Mouse (Mus musculus) kidney, embryonic 16.5 days (tissue): ENCODE measurements at regions not wholly inside any gene's neighbourhood (a gene's known extent, or its start where the extent isn't known, plus 50 kb on each side); places are given as distances from the start of the nearest gene placed in this dataset.

Source experiments
- ATAC-seq: fragments of 200-750 bp; cut with Nextera tagmentation; 2 replicates; pipeline ENCODE4 v1.8.0; 2017; ENCODE audit warnings: moderate TSS enrichment; ENCODE audit not compliant: low FRiP score, low TSS enrichment
- H3K27ac ChIP-seq: fragments of 300-500 bp; sonication (generic); 2 replicates; pipeline ENCODE4 v1.5.1; 2014; ENCODE audit warnings: low read length
- H3K27me3 ChIP-seq: fragments of 300-500 bp; sonication (generic); 2 replicates; pipeline ENCODE4 v1.6.1; 2014; ENCODE audit warnings: low read length, control low read depth, mixed read lengths; ENCODE audit not compliant: insufficient read depth
- H3K36me3 ChIP-seq: fragments of 300-500 bp; sonication (generic); 2 replicates; pipeline ENCODE4 v1.6.1; 2014; ENCODE audit warnings: low read length, control low read depth, mixed read lengths; ENCODE audit not compliant: insufficient read depth
- H3K4me1 ChIP-seq: fragments of 300-500 bp; sonication (generic); 2 replicates; pipeline ENCODE4 v1.6.1; 2014; ENCODE audit warnings: low read length, control low read depth, mixed read lengths; ENCODE audit not compliant: insufficient read depth
- H3K4me2 ChIP-seq: fragments of 300-500 bp; sonication (generic); replicated peaks from 2 replicates; pipeline ENCODE4 v1.6.1; 2014; ENCODE audit warnings: low read depth, low read length
- H3K4me3 ChIP-seq: fragments of 300-500 bp; sonication (generic); 2 replicates; pipeline ENCODE4 v1.5.1; 2014; ENCODE audit warnings: mild to moderate bottlenecking, low read length
- H3K9ac ChIP-seq: fragments of 300-500 bp; sonication (generic); replicated peaks from 2 replicates; pipeline ENCODE4 v1.6.1; 2014; ENCODE audit warnings: low read length
- H3K9me3 ChIP-seq: fragments of 300-500 bp; sonication (generic); 2 replicates; pipeline ENCODE4 v1.6.1; 2016; ENCODE audit warnings: low read length, control low read depth
- WGBS: fragments of 180-500 bp; shearing (Covaris S2); extraction: QIAGEN DNeasy Blood & Tissue Kit; methylation state at CpG from one replicate; pipeline ENCODE4 v1.1.7; 2014; 5-methylcytosine and 5-hydroxymethylcytosine counted together

DNA sequence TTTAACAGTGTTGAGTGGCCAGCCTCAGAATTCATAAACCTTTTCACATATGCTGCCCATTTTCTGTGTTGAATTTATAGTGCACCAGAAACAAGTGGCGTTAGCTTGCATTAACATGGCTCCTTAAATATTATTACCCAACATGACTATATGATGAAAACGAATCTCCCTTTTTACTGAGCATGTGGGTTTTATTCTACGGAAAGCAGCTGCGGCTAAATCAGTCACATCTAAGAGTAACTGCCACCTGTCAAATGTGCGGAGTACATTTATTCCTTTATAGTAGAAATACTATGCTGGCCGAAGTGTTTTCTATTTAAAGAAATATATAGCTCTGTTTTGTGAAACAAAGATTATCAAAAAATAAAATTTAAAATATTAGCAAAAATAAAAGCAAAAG lies 188.5 kb upstream of the Adamts5 start:
- Histone ChIP-seq H3K4me3 (no peak overlapping the region), H3K27ac (no peak overlapping the region), H3K27me3 (no peaks in the 10 kb centered on the region), H3K36me3 (no peaks in the 10 kb centered on the region), H3K4me2 (no peak overlapping the region), H3K4me1 (no peaks in the 10 kb centered on the region), H3K9ac (no peak overlapping the region), H3K9me3 (no peaks in the 10 kb centered on the region)
- ATAC-seq = no peak
- 87% methylated on average over 6 of the region's 6 CpGs for WGBS

DNA sequence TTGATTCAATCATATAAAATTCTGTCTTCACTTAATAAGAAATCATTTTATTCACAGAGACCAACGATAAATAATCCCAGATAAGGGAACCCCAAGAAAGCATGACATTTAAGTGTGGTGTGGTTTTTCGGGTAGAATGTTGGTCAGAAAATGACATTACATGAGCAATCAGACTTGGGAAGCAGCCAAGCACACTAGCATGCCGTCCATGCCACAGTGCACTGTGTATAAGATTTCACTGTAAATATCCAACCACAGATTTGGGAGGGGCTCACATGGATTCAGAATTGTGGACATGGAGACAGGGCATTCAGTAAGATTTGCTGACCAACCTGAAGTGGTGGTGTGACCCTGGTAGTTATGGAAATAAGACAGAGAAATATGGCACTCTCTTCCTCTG lies 185.8 kb upstream of the Adamts5 start:
- Histone ChIP-seq H3K4me3 (no peak overlapping the region), H3K4me2 (no peak overlapping the region), H3K27me3 (no peaks in the 10 kb centered on the region), H3K4me1 (no peaks in the 10 kb centered on the region), H3K36me3 (no peaks in the 10 kb centered on the region), H3K27ac (no peak overlapping the region), H3K9ac (no peak overlapping the region), H3K9me3 (no peaks in the 10 kb centered on the region)
- WGBS = 68% methylated on average over 3 of the region's 3 CpGs
- ATAC-seq = no peak

DNA sequence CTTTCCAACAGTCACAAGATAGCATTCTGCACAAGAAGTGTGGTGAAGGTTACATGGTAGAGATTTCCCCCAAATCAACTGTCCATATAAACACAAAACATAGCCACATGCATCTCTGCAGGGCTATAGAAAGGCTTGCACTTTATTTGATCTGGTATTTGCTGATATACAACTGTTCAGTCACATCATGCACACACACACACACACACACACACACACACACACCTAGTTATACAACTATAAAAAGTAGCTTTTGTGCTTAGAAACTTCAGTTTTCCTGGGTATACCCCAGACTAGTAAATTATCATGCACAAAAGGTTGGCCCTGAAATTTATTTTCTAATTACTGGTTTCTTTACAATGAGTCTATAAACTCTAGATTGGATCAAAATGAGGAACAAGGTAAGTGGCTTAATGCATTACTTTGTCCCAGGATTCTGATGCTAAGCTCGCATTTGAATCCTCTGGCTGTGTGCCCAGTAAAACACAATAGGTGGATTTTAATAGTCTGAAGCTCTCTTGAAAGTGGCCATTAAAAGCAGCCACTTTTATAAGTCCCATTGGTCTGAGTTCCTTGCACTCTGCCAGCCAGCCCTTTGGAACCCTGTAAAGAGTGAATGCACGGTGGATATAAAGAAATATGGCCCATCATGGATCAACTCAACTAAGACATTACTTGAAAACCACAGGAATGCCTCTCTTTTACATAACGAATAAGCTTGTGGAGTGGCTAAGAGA lies 166.2 kb upstream of the Adamts5 start:
- Histone ChIP-seq H3K27me3 (no peaks in the 10 kb centered on the region), H3K4me1 (no peaks in the 10 kb centered on the region), H3K36me3 (no peaks in the 10 kb centered on the region), H3K9ac (no peak overlapping the region), H3K4me3 (no peak overlapping the region), H3K27ac (no peak overlapping the region), H3K4me2 (no peak overlapping the region), H3K9me3 (no peaks in the 10 kb centered on the region)
- WGBS = 39% methylated on average over 3 of the region's 3 CpGs
- ATAC-seq = no peak

DNA sequence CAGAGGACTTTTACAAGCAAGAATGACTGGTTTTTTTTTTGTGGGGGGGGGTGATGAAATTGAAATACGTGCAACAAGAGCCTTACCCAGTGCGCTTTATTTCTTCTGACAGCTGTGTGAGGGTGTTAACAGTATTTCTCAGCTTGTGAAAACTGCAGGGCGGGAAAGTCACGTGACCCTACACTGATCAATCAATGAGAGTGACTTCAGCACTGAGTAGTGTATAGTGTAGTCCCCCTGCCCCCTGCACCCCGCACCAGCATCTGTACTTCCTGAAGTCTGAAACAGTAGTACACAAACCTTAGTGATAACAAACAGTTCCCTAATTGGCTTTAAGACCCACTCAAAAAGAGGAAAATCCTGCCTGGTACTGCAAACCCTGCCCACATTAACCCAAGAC lies 158.5 kb upstream of the Adamts5 start:
- H3K9me3 ChIP-seq = no peaks in the 10 kb centered on the region
- no peak overlapping the region for H3K9ac ChIP-seq
- no peaks in the 10 kb centered on the region for H3K36me3 ChIP-seq
- no peak overlapping the region for H3K27ac ChIP-seq
- ATAC-seq = no peak
- H3K4me2 ChIP-seq = no peak overlapping the region
- H3K4me3 ChIP-seq = no peak overlapping the region
- 55% methylated on average over 5 of the region's 5 CpGs for WGBS
- H3K4me1 ChIP-seq = no peaks in the 10 kb centered on the region
- H3K27me3 ChIP-seq = no peaks in the 10 kb centered on the region

DNA sequence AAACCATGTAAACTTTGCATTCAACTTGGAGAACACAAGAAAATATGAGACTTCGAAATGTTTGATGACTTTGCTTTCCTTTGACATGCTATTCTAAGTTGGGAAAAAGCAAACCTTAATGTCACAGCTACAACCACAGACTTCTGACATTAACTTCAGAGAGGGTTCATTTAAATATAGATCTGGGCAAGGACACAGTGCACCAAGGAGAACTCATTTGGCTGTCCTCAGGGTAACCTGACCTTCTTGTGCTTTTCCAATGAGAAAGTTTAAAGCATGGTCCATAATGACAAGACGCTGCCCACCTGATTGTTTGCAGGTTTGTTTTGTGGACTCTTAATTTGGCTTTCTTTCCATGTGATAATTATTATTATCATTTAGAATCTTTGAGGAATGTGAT lies 143.1 kb upstream of the Adamts5 start:
- Histone ChIP-seq H3K36me3 (no peaks in the 10 kb centered on the region), H3K27me3 (no peaks in the 10 kb centered on the region), H3K9ac (no peak overlapping the region), H3K27ac (no peak overlapping the region), H3K4me2 (no peak overlapping the region), H3K4me3 (no peak overlapping the region), H3K9me3 (no peaks in the 10 kb centered on the region), H3K4me1 (no peaks in the 10 kb centered on the region)
- 79% methylated on average over 2 of the region's 2 CpGs for WGBS
- ATAC-seq = no peak

DNA sequence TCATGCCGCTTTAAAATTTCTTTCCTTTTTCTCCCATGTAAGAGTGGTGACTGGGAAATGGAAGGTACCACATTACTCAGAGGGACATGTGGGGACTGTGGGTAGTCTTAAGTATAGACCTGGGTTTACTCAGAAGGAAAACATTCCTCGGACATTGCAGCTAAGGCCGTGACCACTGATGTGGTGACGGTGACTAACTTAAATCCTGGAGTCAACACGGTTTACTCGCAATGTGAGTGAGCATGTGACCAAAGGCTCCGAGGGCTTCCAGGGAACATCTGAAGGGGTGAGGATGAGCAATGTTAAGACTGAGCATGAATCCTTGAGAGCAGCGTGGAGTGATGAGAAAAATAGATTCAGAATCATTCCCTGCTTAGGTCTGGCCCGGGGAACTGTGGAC lies 133.1 kb upstream of the Adamts5 start:
- H3K27ac ChIP-seq = no peak overlapping the region
- H3K4me2 ChIP-seq = no peak overlapping the region
- no peak overlapping the region for H3K4me3 ChIP-seq
- no peak for ATAC-seq
- no peaks in the 10 kb centered on the region for H3K36me3 ChIP-seq
- H3K9me3 ChIP-seq = no peaks in the 10 kb centered on the region
- 91% methylated on average over 9 of the region's 9 CpGs for WGBS
- H3K4me1 ChIP-seq = no peaks in the 10 kb centered on the region
- no peaks in the 10 kb centered on the region for H3K27me3 ChIP-seq
- no peak overlapping the region for H3K9ac ChIP-seq

DNA sequence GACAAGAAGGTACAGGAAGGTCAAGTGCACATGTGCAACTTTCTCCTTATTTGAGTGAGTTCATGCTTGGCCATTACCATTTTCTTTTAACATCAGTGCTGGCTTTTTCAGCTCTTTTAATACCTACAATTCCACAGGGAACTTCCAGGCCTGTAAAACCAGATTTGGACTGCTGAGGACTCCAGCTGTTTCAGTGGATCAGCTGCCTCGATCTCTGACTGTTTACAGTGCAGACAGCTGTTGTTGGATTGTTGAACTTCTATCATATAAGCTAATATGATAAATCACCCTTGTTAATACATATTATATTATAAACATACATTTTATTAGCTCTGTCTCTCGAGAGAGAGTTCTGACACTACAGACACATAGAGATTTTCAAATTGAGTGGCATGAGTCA lies 126.1 kb upstream of the Adamts5 start:
- Histone ChIP-seq H3K27me3 (no peaks in the 10 kb centered on the region), H3K36me3 (no peaks in the 10 kb centered on the region), H3K4me1 (no peaks in the 10 kb centered on the region), H3K9me3 (no peaks in the 10 kb centered on the region), H3K27ac (no peak overlapping the region), H3K4me3 (no peak overlapping the region), H3K9ac (no peak overlapping the region), H3K4me2 (no peak overlapping the region)
- WGBS = 54% methylated on average over 2 of the region's 2 CpGs
- ATAC-seq = no peak

DNA sequence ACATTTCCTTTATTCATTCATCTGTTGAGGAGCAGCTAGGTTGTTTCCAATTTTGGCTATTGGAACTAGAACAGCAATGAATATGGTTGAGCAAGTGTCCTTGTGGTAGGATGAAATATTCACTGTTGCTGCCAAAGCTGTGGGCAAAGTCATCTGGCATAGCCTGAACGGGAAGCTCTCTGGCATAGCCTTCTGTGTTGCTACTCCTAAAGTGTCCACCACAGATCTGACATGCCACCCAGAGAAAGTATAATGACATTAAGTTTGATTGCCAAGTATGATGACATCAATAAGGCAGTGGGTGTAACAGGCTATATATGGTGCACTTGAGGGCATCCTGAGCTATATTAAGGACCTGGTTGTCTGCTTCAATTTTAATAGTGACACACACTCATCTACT lies 113.7 kb upstream of the Adamts5 start:
- 91% methylated on average over 1 of the region's 1 CpGs for WGBS

DNA sequence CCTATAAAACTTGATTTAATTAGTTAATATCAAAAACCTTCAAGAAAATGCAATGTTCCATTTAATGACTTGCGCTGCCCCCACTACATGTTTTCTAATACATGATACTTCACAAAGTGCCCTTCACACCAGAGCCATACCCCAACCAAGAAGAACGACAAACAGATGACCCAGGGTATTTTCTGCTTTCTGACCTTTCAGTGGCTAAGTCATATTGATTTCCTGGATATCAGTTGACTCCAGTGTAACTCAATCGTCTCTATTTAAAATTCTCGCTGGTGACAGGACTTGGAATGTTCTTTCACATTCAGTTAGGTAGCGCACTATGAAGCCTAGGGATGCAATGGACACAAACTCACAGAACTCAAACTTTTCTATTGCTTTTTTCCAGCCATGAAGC lies 109.4 kb upstream of the Adamts5 start:
- no peak overlapping the region for H3K9ac ChIP-seq
- no peaks in the 10 kb centered on the region for H3K36me3 ChIP-seq
- no peaks in the 10 kb centered on the region for H3K27me3 ChIP-seq
- H3K27ac ChIP-seq = no peak overlapping the region
- ATAC-seq = no peak
- H3K9me3 ChIP-seq = no peaks in the 10 kb centered on the region
- 65% methylated on average over 5 of the region's 5 CpGs for WGBS
- no peaks in the 10 kb centered on the region for H3K4me1 ChIP-seq
- no peak overlapping the region for H3K4me2 ChIP-seq
- no peak overlapping the region for H3K4me3 ChIP-seq

More for the DNA sequence above, 113.7 kb upstream of the Adamts5 start:
- no peak overlapping the region for H3K9ac ChIP-seq
- no peak for ATAC-seq
- H3K4me3 ChIP-seq = no peak overlapping the region
- H3K4me1 ChIP-seq = no peaks in the 10 kb centered on the region
- H3K9me3 ChIP-seq = no peaks in the 10 kb centered on the region
- H3K36me3 ChIP-seq = no peaks in the 10 kb centered on the region
- H3K27me3 ChIP-seq = no peaks in the 10 kb centered on the region
- H3K27ac ChIP-seq = no peak overlapping the region
- no peak overlapping the region for H3K4me2 ChIP-seq

DNA sequence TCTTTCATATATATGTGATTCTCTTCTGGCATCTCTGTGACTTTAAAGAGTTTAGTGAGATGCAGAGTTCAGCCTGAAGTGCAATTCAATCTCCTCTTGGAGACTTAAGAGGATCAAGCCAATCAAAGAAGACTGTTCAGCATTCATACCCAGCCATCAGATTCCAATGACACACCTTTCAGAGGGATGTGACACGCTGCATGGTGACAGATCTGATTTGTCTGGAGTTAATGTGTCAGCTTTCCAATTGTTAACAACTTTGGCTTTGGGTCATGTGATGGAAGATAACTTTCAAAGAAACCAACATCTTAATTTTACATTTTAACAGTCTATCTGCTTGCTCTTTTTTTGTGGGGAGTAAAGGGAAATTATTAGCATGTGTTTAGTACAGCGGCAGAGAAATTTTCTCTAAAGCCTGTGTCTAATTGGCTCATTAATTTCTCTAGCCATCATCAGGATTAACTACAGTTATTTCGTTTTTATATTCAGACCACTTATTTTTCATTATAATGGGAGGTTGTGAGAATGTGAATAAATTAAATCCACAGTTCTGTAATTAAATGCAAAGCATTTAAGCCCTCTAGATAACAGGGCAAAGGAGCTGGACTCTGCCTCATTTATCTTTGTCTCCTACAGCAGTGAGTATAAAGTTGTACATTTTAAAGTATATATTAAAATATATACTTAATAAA lies 108.2 kb upstream of the Adamts5 start:
- Histone ChIP-seq H3K9me3 (no peaks in the 10 kb centered on the region), H3K4me3 (no peak overlapping the region), H3K9ac (no peak overlapping the region), H3K27ac (no peak overlapping the region), H3K4me1 (no peaks in the 10 kb centered on the region), H3K27me3 (no peaks in the 10 kb centered on the region), H3K36me3 (no peaks in the 10 kb centered on the region), H3K4me2 (no peak overlapping the region)
- ATAC-seq = no peak
- 40% methylated on average over 3 of the region's 3 CpGs for WGBS
